Mouse (Mus musculus) intestine, postnatal 0 days (tissue): Measurements from ENCODE around the gene 4930415O20Rik. TPM values are rescaled to one million over a fixed set of nuclear protein-coding genes. Genes with fewer than 3 reads are reported as not detected.

ENCODE experiments used
- ATAC-seq: fragments of 200-750 bp; cut with Nextera tagmentation; 2 replicates; pipeline ENCODE4 v1.8.0; 2017; ENCODE audit warnings: mild to moderate bottlenecking, moderate TSS enrichment, moderate library complexity
- H3K27ac ChIP-seq: fragments of 300-500 bp; sonication (generic); 2 replicates; pipeline ENCODE4 v1.5.1; 2014; ENCODE audit warnings: mild to moderate bottlenecking, low read depth, low read length, moderate library complexity
- H3K27me3 ChIP-seq: fragments of 300-500 bp; sonication (generic); replicated peaks from 2 replicates; pipeline ENCODE4 v1.6.1; 2014; ENCODE audit warnings: low read length, mixed read lengths; ENCODE audit not compliant: control insufficient read depth, insufficient read depth
- H3K36me3 ChIP-seq: fragments of 300-500 bp; sonication (generic); 2 replicates; pipeline ENCODE4 v1.6.1; 2014; ENCODE audit warnings: mild to moderate bottlenecking, moderate library complexity; ENCODE audit not compliant: control insufficient read depth, insufficient read depth
- H3K4me1 ChIP-seq: fragments of 300-500 bp; sonication (generic); replicated peaks from 2 replicates; pipeline ENCODE4 v1.6.1; 2014; ENCODE audit warnings: antibody characterized with exemption, low read length, mixed read lengths; ENCODE audit not compliant: control insufficient read depth, insufficient read depth
- H3K4me2 ChIP-seq: fragments of 300-500 bp; sonication (generic); replicated peaks from 2 replicates; pipeline ENCODE4 v1.6.1; 2014; ENCODE audit warnings: low read depth, mild to moderate bottlenecking, moderate library complexity
- H3K4me3 ChIP-seq: fragments of 300-500 bp; sonication (generic); 2 replicates; pipeline ENCODE4 v1.5.1; 2014; ENCODE audit warnings: low read depth, low read length
- H3K9ac ChIP-seq: fragments of 300-500 bp; sonication (generic); 2 replicates; pipeline ENCODE4 v1.6.1; 2014; ENCODE audit warnings: mild to moderate bottlenecking, low read depth, low read length
- H3K9me3 ChIP-seq: fragments of 300-500 bp; sonication (generic); 2 replicates; pipeline ENCODE4 v1.6.1; 2016; ENCODE audit warnings: mixed run types; ENCODE audit not compliant: control insufficient read depth
- CTCF ChIP-seq: sonication (generic); IDR thresholded peaks from 2 replicates; pipeline ENCODE4 v1.5.1; 2016; ENCODE audit warnings: low read depth, mild to moderate bottlenecking, control low read depth, antibody characterized with exemption, moderate library complexity
- WGBS: fragments of 180-500 bp; shearing (Covaris S2); extraction: QIAGEN DNeasy Blood & Tissue Kit; methylation state at CpG from one replicate; pipeline ENCODE4 v1.1.7; 2014; 5-methylcytosine and 5-hydroxymethylcytosine counted together
- polyA plus RNA-seq: library from polyadenylated mRNA; unstranded; fragments of >200 nt; fragmentation: Nextera tagmentation; extraction: Ambion mirVana; gene quantifications from 2 replicates; pipeline ENCODE4 v1.2.1, GENCODE M21; 2015

4930415O20Rik gene
- polyA plus RNA-seq, 1 experiment from 2014 or later, result not detected

- Histone ChIP-seq H3K27ac (0 out of 2 replicates have a peak overlapping the region, but pooled peaks have one; percentile 29), H3K36me3 (peaks cover 66% of the 10 kb centered on the region), H3K9ac (0 out of 2 replicates have a peak overlapping the region, but pooled peaks have one; percentile 34), H3K4me1 (peaks cover 6% of the 10 kb centered on the region), H3K9me3 (no peaks in the 10 kb centered on the region), H3K4me2 (peak overlapping the region; percentile 65), H3K4me3 (peak overlapping the region; percentile 27), H3K27me3 (no peaks in the 10 kb centered on the region)
- ATAC-seq, result no peak
- no peak for TF ChIP-seq CTCF
- 54% methylated on average over 7 of the region's 7 CpGs for WGBS
Measured at GRCm38 (mm10) chr15:98601832-98602190, 31.0 kb downstream of the 4930415O20Rik start.

- Histone ChIP-seq H3K4me1 (peaks cover 9% of the 10 kb centered on the region), H3K9ac (peak overlapping the region; percentile 34), H3K4me3 (peak overlapping the region; percentile 27), H3K4me2 (peak overlapping the region; percentile 65), H3K27me3 (no peaks in the 10 kb centered on the region), H3K36me3 (peaks cover 61% of the 10 kb centered on the region), H3K9me3 (no peaks in the 10 kb centered on the region), H3K27ac (peak overlapping the region; percentile 29)
- TF ChIP-seq CTCF, result no peak
- ATAC-seq, result peak; percentile 32; the same call in 1 of the 2 replicates
- 24% methylated on average over 13 of the region's 13 CpGs for WGBS
Measured at GRCm38 (mm10) chr15:98602191-98602881, 31.5 kb downstream of the 4930415O20Rik start.

GRCm38 (mm10) chr15:98602921-98603458, 32.2 kb downstream of the 4930415O20Rik start:
- TF ChIP-seq CTCF, result 0 out of 2 replicates have a peak, but pooled peaks have one; percentile 1
- ATAC-seq, result peak; percentile 22; the same call in 1 of the 2 replicates
- peak overlapping the region; percentile 34; the same call in 1 of the 2 replicates for H3K9ac ChIP-seq
- H3K27ac ChIP-seq, result peak overlapping the region; percentile 29
- H3K4me1 ChIP-seq, result peaks cover 9% of the 10 kb centered on the region
- peak overlapping the region; percentile 65 for H3K4me2 ChIP-seq
- H3K9me3 ChIP-seq, result no peaks in the 10 kb centered on the region
- H3K36me3 ChIP-seq, result peaks cover 55% of the 10 kb centered on the region
- WGBS, result 16% methylated on average over 4 of the region's 4 CpGs
- H3K27me3 ChIP-seq, result no peaks in the 10 kb centered on the region
- peak overlapping the region; percentile 27 for H3K4me3 ChIP-seq

- Histone ChIP-seq H3K4me1 (peaks cover 9% of the 10 kb centered on the region), H3K36me3 (peaks cover 43% of the 10 kb centered on the region), H3K27ac (0 out of 2 replicates have a peak overlapping the region, but pooled peaks have one; percentile 7), H3K9me3 (no peaks in the 10 kb centered on the region), H3K4me2 (peak overlapping the region; percentile 65), H3K4me3 (no peak overlapping the region), H3K9ac (no peak overlapping the region), H3K27me3 (no peaks in the 10 kb centered on the region)
- no peak for TF ChIP-seq CTCF
- ATAC-seq, result no peak
- 84% methylated on average over 24 of the region's 24 CpGs for WGBS
Measured at GRCm38 (mm10) chr15:98604041-98604575, 33.3 kb downstream of the 4930415O20Rik start.

GRCm38 (mm10) chr15:98606051-98606536, 35.3 kb downstream of the 4930415O20Rik start:
- peak overlapping the region; percentile 78 for H3K4me2 ChIP-seq

GRCm38 (mm10) chr15:98606739-98607138, 35.9 kb downstream of the 4930415O20Rik start:
- H3K4me2 ChIP-seq, result peak overlapping the region; percentile 78
- H3K36me3 ChIP-seq, result peaks cover 20% of the 10 kb centered on the region
- 0 out of 2 replicates have a peak overlapping the region, but pooled peaks have one; percentile 9 for H3K27ac ChIP-seq
- no peak overlapping the region for H3K9ac ChIP-seq
- no peaks in the 10 kb centered on the region for H3K27me3 ChIP-seq
- peaks cover 9% of the 10 kb centered on the region for H3K4me1 ChIP-seq
- WGBS, result 45% methylated on average over 9 of the region's 9 CpGs
- TF ChIP-seq CTCF, result no peak
- H3K4me3 ChIP-seq, result peak overlapping the region; percentile 86
- no peak for ATAC-seq
- no peaks in the 10 kb centered on the region for H3K9me3 ChIP-seq

More at GRCm38 (mm10) chr15:98606051-98606536, 35.3 kb downstream of the 4930415O20Rik start:
- ATAC-seq, result no peak
- peak overlapping the region; percentile 37; the same call in 1 of the 2 replicates for H3K27ac ChIP-seq
- no peak overlapping the region for H3K9ac ChIP-seq
- H3K27me3 ChIP-seq, result no peaks in the 10 kb centered on the region
- H3K4me3 ChIP-seq, result peak overlapping the region; percentile 86
- TF ChIP-seq CTCF, result no peak
- no peaks in the 10 kb centered on the region for H3K9me3 ChIP-seq
- peaks cover 9% of the 10 kb centered on the region for H3K4me1 ChIP-seq
- peaks cover 25% of the 10 kb centered on the region for H3K36me3 ChIP-seq
- WGBS, result 41% methylated on average over 12 of the region's 12 CpGs
